Mouse (Mus musculus) stomach, embryonic 14.5 days (tissue): Measurements from ENCODE around the gene Scn3b. TPM values are rescaled to one million over a fixed set of nuclear protein-coding genes. Genes with fewer than 3 reads are reported as not detected.

ENCODE experiments used
- ATAC-seq: fragments of 200-750 bp; cut with Nextera tagmentation; 2 replicates; pipeline ENCODE4 v1.8.0; 2017; ENCODE audit warnings: low read depth, moderate TSS enrichment; ENCODE audit not compliant: insufficient number of reproducible peaks, insufficient read depth, low FRiP score
- H3K27ac ChIP-seq: fragments of 300-500 bp; sonication (generic); 2 replicates; pipeline ENCODE4 v1.5.1; 2014; ENCODE audit warnings: mild to moderate bottlenecking, low read length, moderate library complexity, mixed read lengths
- H3K27me3 ChIP-seq: fragments of 300-500 bp; sonication (generic); 2 replicates; pipeline ENCODE4 v1.6.1; 2014; ENCODE audit warnings: low read length, control low read depth, mixed read lengths; ENCODE audit not compliant: control insufficient read depth, insufficient read depth
- H3K36me3 ChIP-seq: fragments of 300-500 bp; sonication (generic); 2 replicates; pipeline ENCODE4 v1.6.1; 2014; ENCODE audit warnings: mild to moderate bottlenecking, control low read depth, low read length, moderate library complexity, mixed read lengths; ENCODE audit not compliant: control insufficient read depth, insufficient read depth
- H3K4me1 ChIP-seq: fragments of 300-500 bp; sonication (generic); 2 replicates; pipeline ENCODE4 v1.6.1; 2014; ENCODE audit warnings: low read length, control low read depth, mixed read lengths; ENCODE audit not compliant: control insufficient read depth, insufficient read depth
- H3K4me2 ChIP-seq: fragments of 300-500 bp; sonication (generic); replicated peaks from 2 replicates; pipeline ENCODE4 v1.6.1; 2014; ENCODE audit warnings: low read depth, low read length, control low read depth
- H3K4me3 ChIP-seq: fragments of 300-500 bp; sonication (generic); 2 replicates; pipeline ENCODE4 v1.5.1; 2014; ENCODE audit warnings: low read depth, low read length, control low read depth
- H3K9ac ChIP-seq: fragments of 300-500 bp; sonication (generic); replicated peaks from 2 replicates; pipeline ENCODE4 v1.6.1; 2014; ENCODE audit warnings: low read depth, mild to moderate bottlenecking, control low read depth, low read length, moderate library complexity, mixed read lengths
- H3K9me3 ChIP-seq: fragments of 300-500 bp; sonication (generic); 2 replicates; pipeline ENCODE4 v1.6.1; 2016; ENCODE audit warnings: low read depth, low read length, control low read depth; ENCODE audit not compliant: control insufficient read depth
- WGBS: fragments of 180-500 bp; shearing (Covaris S2); extraction: QIAGEN DNeasy Blood & Tissue Kit; methylation state at CpG from one replicate; pipeline ENCODE4 v1.1.7; 2014; 5-methylcytosine and 5-hydroxymethylcytosine counted together
- polyA plus RNA-seq: library from polyadenylated mRNA; unstranded; fragments of >200 nt; fragmentation: Nextera tagmentation; extraction: Ambion mirVana; gene quantifications from 2 replicates; pipeline ENCODE4 v1.2.1, GENCODE M21; 2014

The Scn3b gene
- polyA plus RNA-seq, 1 experiment from 2014 or later: 7.9 TPM

GRCm38 (mm10) chr9:40322372-40322771 lies 53.4 kb downstream of the Scn3b start:
- no peaks in the 10 kb centered on the region for H3K27me3 ChIP-seq
- no peak overlapping the region for H3K4me2 ChIP-seq
- H3K9me3 ChIP-seq: no peaks in the 10 kb centered on the region
- H3K4me1 ChIP-seq: 0 out of 2 replicates have a peak, but pooled peaks cover 11% of the 10 kb centered on the region
- H3K27ac ChIP-seq: 0 out of 2 replicates have a peak overlapping the region, but pooled peaks have one; percentile 35
- WGBS: 90% methylated on average over 3 of the region's 3 CpGs
- no peak overlapping the region for H3K4me3 ChIP-seq
- no peaks in the 10 kb centered on the region for H3K36me3 ChIP-seq
- no peak for ATAC-seq
- H3K9ac ChIP-seq: no peak overlapping the region

GRCm38 (mm10) chr9:40323171-40323570 lies 54.2 kb downstream of the Scn3b start:
- peak; percentile 86 for ATAC-seq
- Histone ChIP-seq H3K27ac (peak overlapping the region; percentile 77), H3K4me3 (peak overlapping the region; percentile 31)

GRCm38 (mm10) chr9:40323773-40324172 lies 54.8 kb downstream of the Scn3b start:
- Histone ChIP-seq H3K4me2 (peak overlapping the region; percentile 35), H3K4me1 (0 out of 2 replicates have a peak, but pooled peaks cover 11% of the 10 kb centered on the region), H3K27ac (peak overlapping the region; percentile 77), H3K4me3 (peak overlapping the region; percentile 31), H3K27me3 (no peaks in the 10 kb centered on the region), H3K36me3 (0 out of 2 replicates have a peak, but pooled peaks cover 4% of the 10 kb centered on the region), H3K9ac (peak overlapping the region; percentile 36; the same call in 1 of the 2 replicates), H3K9me3 (no peaks in the 10 kb centered on the region)
- no peak for ATAC-seq
- WGBS: 61% methylated on average over 6 of the region's 6 CpGs

More at GRCm38 (mm10) chr9:40323171-40323570, 54.2 kb downstream of the Scn3b start:
- H3K4me2 ChIP-seq: peak overlapping the region; percentile 35; the same call in 1 of the 2 replicates
- 0 out of 2 replicates have a peak overlapping the region, but pooled peaks have one; percentile 36 for H3K9ac ChIP-seq
- H3K27me3 ChIP-seq: no peaks in the 10 kb centered on the region
- 0 out of 2 replicates have a peak, but pooled peaks cover 2% of the 10 kb centered on the region for H3K36me3 ChIP-seq
- 0 out of 2 replicates have a peak, but pooled peaks cover 11% of the 10 kb centered on the region for H3K4me1 ChIP-seq
- 71% methylated on average over 5 of the region's 5 CpGs for WGBS
- no peaks in the 10 kb centered on the region for H3K9me3 ChIP-seq

GRCm38 (mm10) chr9:40324232-40324792 lies 55.3 kb downstream of the Scn3b start:
- Histone ChIP-seq H3K4me1 (0 out of 2 replicates have a peak, but pooled peaks cover 11% of the 10 kb centered on the region), H3K27ac (peak overlapping the region; percentile 77), H3K9me3 (no peaks in the 10 kb centered on the region), H3K9ac (0 out of 2 replicates have a peak overlapping the region, but pooled peaks have one; percentile 36), H3K4me2 (peak overlapping the region; percentile 35), H3K36me3 (0 out of 2 replicates have a peak, but pooled peaks cover 4% of the 10 kb centered on the region), H3K4me3 (peak overlapping the region; percentile 31), H3K27me3 (no peaks in the 10 kb centered on the region)
- 87% methylated on average over 4 of the region's 4 CpGs for WGBS
- no peak for ATAC-seq

- peak overlapping the region; percentile 1; the same call in 1 of the 2 replicates for H3K4me3 ChIP-seq
These were observed 55.8 kb downstream of the Scn3b start for GRCm38 (mm10) chr9:40324826-40325225.

GRCm38 (mm10) chr9:40326260-40326915 lies 57.4 kb downstream of the Scn3b start:
- peak overlapping the region; percentile 35; the same call in 1 of the 2 replicates for H3K4me2 ChIP-seq

More at GRCm38 (mm10) chr9:40324826-40325225, 55.8 kb downstream of the Scn3b start:
- peak overlapping the region; percentile 35; the same call in 1 of the 2 replicates for H3K4me2 ChIP-seq
- H3K27me3 ChIP-seq: no peaks in the 10 kb centered on the region
- H3K4me1 ChIP-seq: 0 out of 2 replicates have a peak, but pooled peaks cover 11% of the 10 kb centered on the region
- no peak overlapping the region for H3K27ac ChIP-seq
- no peak overlapping the region for H3K9ac ChIP-seq
- H3K36me3 ChIP-seq: 0 out of 2 replicates have a peak, but pooled peaks cover 4% of the 10 kb centered on the region
- WGBS: 80% methylated on average over 6 of the region's 6 CpGs
- ATAC-seq: no peak
- H3K9me3 ChIP-seq: no peaks in the 10 kb centered on the region

GRCm38 (mm10) chr9:40330609-40331382 lies 61.8 kb downstream of the Scn3b start:
- no peak overlapping the region for H3K9ac ChIP-seq
- H3K4me3 ChIP-seq: no peak overlapping the region
- H3K4me1 ChIP-seq: no peaks in the 10 kb centered on the region
- ATAC-seq: peak; percentile 85
- 56% methylated on average over 19 of the region's 19 CpGs for WGBS
- no peaks in the 10 kb centered on the region for H3K9me3 ChIP-seq
- no peak overlapping the region for H3K4me2 ChIP-seq
- H3K27ac ChIP-seq: no peak overlapping the region
- H3K27me3 ChIP-seq: no peaks in the 10 kb centered on the region
- 0 out of 2 replicates have a peak, but pooled peaks cover 4% of the 10 kb centered on the region for H3K36me3 ChIP-seq

More at GRCm38 (mm10) chr9:40326260-40326915, 57.4 kb downstream of the Scn3b start:
- no peaks in the 10 kb centered on the region for H3K27me3 ChIP-seq
- no peak for ATAC-seq
- no peaks in the 10 kb centered on the region for H3K9me3 ChIP-seq
- H3K4me3 ChIP-seq: no peak overlapping the region
- 0 out of 2 replicates have a peak, but pooled peaks cover 4% of the 10 kb centered on the region for H3K36me3 ChIP-seq
- H3K27ac ChIP-seq: no peak overlapping the region
- no peak overlapping the region for H3K9ac ChIP-seq
- H3K4me1 ChIP-seq: 0 out of 2 replicates have a peak, but pooled peaks cover 2% of the 10 kb centered on the region
- 50% methylated on average over 7 of the region's 7 CpGs for WGBS
